Mouse (Mus musculus): ENCODE results near the gene Zfp418. TPM values are rescaled to one million over a fixed set of nuclear protein-coding genes. Genes with fewer than 3 reads are reported as not detected.

Zfp418 gene
- 5.7 TPM for polyA plus RNA-seq (2017; shearing (Covaris generic))

DNA sequence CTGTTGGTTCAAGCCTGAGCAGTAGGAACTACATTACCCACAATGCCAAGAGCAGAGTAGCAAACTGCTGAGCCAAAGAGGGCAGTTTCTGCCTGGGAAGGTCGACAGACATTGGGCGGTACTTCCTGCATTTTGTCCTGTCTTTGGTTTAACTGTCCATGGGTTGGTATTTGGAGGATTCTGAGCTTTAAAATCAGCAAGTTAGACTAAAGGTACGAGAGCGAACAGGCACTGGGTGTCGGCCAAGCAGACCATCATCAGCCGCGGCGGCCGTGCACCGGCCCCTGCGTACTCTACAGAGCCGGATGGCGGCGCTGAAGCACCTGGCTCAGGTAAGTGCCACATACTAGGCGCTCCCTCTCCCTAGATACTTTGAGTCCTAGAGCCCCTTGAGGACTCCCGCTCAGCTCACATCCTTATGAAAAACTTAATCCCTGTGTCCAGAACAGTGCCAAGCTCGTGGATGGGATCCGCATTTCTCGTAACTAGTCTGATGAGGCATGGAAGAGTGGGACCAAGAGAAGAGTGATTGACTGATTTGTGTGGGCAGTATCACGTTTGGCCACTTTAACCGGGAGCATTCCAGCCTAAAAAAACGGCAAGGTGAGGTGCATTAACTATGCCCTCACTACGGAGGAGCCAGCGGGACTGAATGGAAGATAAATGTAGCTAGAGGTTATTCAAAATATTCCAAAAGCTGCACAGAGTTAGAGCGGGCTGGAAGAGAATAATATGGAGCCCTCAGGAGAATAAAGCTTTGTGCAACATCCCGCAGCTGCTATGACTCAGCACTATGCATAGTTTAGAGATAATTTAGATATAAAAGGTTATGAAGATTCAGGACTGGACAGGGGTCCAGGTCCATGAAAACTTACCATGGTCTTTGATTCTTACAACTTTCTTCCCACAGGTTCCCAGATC lies at the start of gene Zfp418:
Zfp418 (plus strand) TSS at position 104 of the 921 bp plus-strand sequence.

GRCm38 (mm10) chr7:7136379-7136866 lies 34.7 kb upstream of the Zfp418 start, which contains the start of gene Zfp773:
TSS of gene Zfp773 (minus strand) at chr7:7136755.

DNA sequence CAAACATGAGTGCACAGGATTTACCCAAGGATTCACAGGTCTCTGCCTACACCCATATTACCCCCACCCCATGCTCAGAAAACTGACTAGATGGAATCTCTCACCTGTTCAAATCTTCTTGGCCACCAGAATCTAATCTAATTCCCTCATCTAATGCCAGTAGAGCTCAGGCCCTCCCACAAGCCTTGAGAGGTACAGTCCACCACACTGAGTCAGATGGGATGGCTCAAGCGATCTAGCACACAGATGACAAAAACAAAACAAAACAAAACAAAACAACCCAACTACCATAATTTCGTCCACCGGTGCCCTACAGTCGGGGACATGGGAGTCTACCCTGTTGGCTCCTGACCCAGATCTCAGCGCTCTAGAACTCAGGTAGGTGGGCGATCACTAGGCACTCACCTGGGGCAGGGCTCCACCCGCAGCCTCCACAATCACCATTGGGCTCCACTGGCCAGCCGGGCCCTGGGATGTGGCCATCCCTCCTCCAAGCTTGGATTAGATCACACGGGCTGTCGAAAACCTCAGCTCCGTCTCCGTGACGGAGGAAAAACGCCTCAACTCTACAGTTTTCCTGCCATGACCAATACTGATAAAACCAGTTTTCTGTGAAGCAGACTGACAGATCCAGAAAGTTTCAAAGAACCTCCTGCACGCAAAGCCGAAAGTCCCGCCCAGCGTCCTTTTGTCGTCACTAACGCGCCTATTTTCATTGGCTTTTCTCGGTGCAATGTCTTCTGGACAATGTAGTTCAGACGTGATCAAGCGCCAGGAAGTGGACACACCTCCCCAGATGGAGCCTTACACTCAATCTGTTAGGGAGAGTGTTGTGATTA lies 38.4 kb downstream of the Zfp418 start, which contains the start of gene Zfp772:
Zfp772 (minus strand) TSS at position 686 of the 839 bp plus-strand sequence.

Other genes starting within 250 kb of the Zfp418 start
- gene Aurkc, start 176.0 kb upstream of the Zfp418 start, polyA plus RNA-seq (2017; shearing (Covaris generic)) = not detected
- 37.2 TPM for gene Zfp954, start 49.8 kb upstream of the Zfp418 start, polyA plus RNA-seq (2017; shearing (Covaris generic))
- gene Zfp773, start 34.6 kb upstream of the Zfp418 start, polyA plus RNA-seq (2017; shearing (Covaris generic)) = 17.0 TPM
- 6.1 TPM for gene Zfp772, start 38.7 kb downstream of the Zfp418 start, polyA plus RNA-seq (2017; shearing (Covaris generic))
- gene Vmn2r29, start 76.0 kb downstream of the Zfp418 start, polyA plus RNA-seq (2017; shearing (Covaris generic)) = 0.15 TPM
- 3.6 TPM for gene Gm45844, start 107.0 kb downstream of the Zfp418 start, polyA plus RNA-seq (2017; shearing (Covaris generic))
- gene Clcn4, start 129.5 kb downstream of the Zfp418 start, polyA plus RNA-seq (2017; shearing (Covaris generic)) = 93.2 TPM
- not detected for gene Vmn2r30, start 166.3 kb downstream of the Zfp418 start, polyA plus RNA-seq (2017; shearing (Covaris generic))
- not detected for gene Gm45783, start 203.2 kb downstream of the Zfp418 start, polyA plus RNA-seq (2017; shearing (Covaris generic))
- gene Vmn2r31, start 228.4 kb downstream of the Zfp418 start, polyA plus RNA-seq (2017; shearing (Covaris generic)) = 0.18 TPM